Comparison of ENCODE assay signal across 8 mouse cellular contexts in genomic region chr13:12256871-12257390, GRCm38 (mm10). TPM values are rescaled to one million over a fixed set of nuclear protein-coding genes. Genes with fewer than 3 reads are reported as not detected.
DNase-seq lines count a peak whose midpoint lies in the region; ATAC-seq and TF ChIP-seq lines count a peak whose summit lies in the region.

No protein-coding gene starts in this region.

- peak overlapping the region; percentile 71 for H3K4me2 ChIP-seq in heart, postnatal 0 days (ENCODE audit: low read depth, low read length)
- H3K4me2 ChIP-seq in hindbrain, embryonic 11.5 days (replicated peaks; ENCODE audit: low read depth, low read length) = peak overlapping the region; percentile 51
- H3K4me2 ChIP-seq in midbrain, embryonic 12.5 days (replicated peaks) = peak overlapping the region; percentile 67

- TF ChIP-seq CTCF in heart, postnatal 0 days (IDR thresholded peaks at IDR 0.05; ENCODE audit: low read depth) = no peak
- TF ChIP-seq CTCF in brain, embryonic 14.5 days (IDR thresholded peaks at IDR 0.05; ENCODE audit: borderline replicate concordance, extremely low read depth, insufficient read depth, insufficient read length) = no peak

- TF ChIP-seq POLR2A in brain, embryonic 14.5 days (IDR thresholded peaks at IDR 0.05; ENCODE audit: borderline replicate concordance, extremely low read depth, insufficient read depth, insufficient read length, poor library complexity, severe bottlenecking) = no peak

- no peak for ATAC-seq in heart, postnatal 0 days (ENCODE audit: insufficient read depth, low read depth)
- ATAC-seq in hindbrain, embryonic 11.5 days (ENCODE audit: low FRiP score) = no peak
- ATAC-seq in midbrain, embryonic 12.5 days (ENCODE audit: low FRiP score, low read depth) = no peak

- no peak for TF ChIP-seq EP300 in heart, postnatal 0 days (IDR thresholded peaks at IDR 0.05; ENCODE audit: low read depth)

- H3K27ac ChIP-seq in heart, postnatal 0 days (ENCODE audit: low read depth) = peak overlapping the region; percentile 89
- no peak overlapping the region for H3K27ac ChIP-seq in hindbrain, embryonic 11.5 days (ENCODE audit: low read depth, low read length)
- no peak overlapping the region for H3K27ac ChIP-seq in midbrain, embryonic 12.5 days (replicated peaks)

- peaks cover 6% of the 10 kb centered on the region for H3K9me3 ChIP-seq in heart, postnatal 0 days (replicated peaks; ENCODE audit: control insufficient read depth, low read length)
- no peaks in the 10 kb centered on the region for H3K9me3 ChIP-seq in hindbrain, embryonic 11.5 days (ENCODE audit: control insufficient read depth, low read length)
- H3K9me3 ChIP-seq in midbrain, embryonic 12.5 days = peaks cover 5% of the 10 kb centered on the region; the same call in 1 of the 2 replicates

- WGBS in heart, postnatal 0 days = 14% methylated on average over 10 of the region's 10 CpGs
- WGBS in hindbrain, embryonic 11.5 days = 16% methylated on average over 10 of the region's 10 CpGs
- WGBS in midbrain, embryonic 12.5 days = 10% methylated on average over 10 of the region's 10 CpGs

- peak overlapping the region; percentile 83 for H3K4me3 ChIP-seq in heart, postnatal 0 days (ENCODE audit: low read depth, low read length)
- H3K4me3 ChIP-seq in hindbrain, embryonic 11.5 days (ENCODE audit: low read depth, low read length) = peak overlapping the region; percentile 68
- H3K4me3 ChIP-seq in midbrain, embryonic 12.5 days = peak overlapping the region; percentile 76

- no peak for DNase-seq in heart, postnatal 0 days (ENCODE audit: low spot score)
- no peak for DNase-seq in heart, adult 9 months (ENCODE audit: low spot score in 2 of 2)
- peak; percentile 42 for DNase-seq in brain, embryonic 14.5 days (ENCODE audit: low read depth)
- DNase-seq in hindbrain, embryonic 11.5 days (ENCODE audit: low spot score) = no peak
- DNase-seq in spleen, postnatal 14 days (ENCODE audit: low spot score in 2 of 2) = no peak
- DNase-seq in gastrocnemius, postnatal 4 days (ENCODE audit: low spot score in 2 of 2) = no peak
- DNase-seq in layer of hippocampus, postnatal 36 days = no peak

- peak overlapping the region; percentile 80 for H3K9ac ChIP-seq in heart, postnatal 0 days (replicated peaks; ENCODE audit: low read depth, low read length)
- peak overlapping the region; percentile 76 for H3K9ac ChIP-seq in hindbrain, embryonic 11.5 days (ENCODE audit: low read depth, low read length)
- peak overlapping the region; percentile 72 for H3K9ac ChIP-seq in midbrain, embryonic 12.5 days (replicated peaks)

- H3K4me1 ChIP-seq in heart, postnatal 0 days (ENCODE audit: control insufficient read depth, insufficient read depth) = peaks cover 18% of the 10 kb centered on the region
- no peaks in the 10 kb centered on the region for H3K4me1 ChIP-seq in hindbrain, embryonic 11.5 days (replicated peaks; ENCODE audit: control insufficient read depth, insufficient read depth, low read length)
- peaks cover 13% of the 10 kb centered on the region for H3K4me1 ChIP-seq in midbrain, embryonic 12.5 days

- no peaks in the 10 kb centered on the region for H3K27me3 ChIP-seq in heart, postnatal 0 days (ENCODE audit: control insufficient read depth, insufficient read depth, low read length)
- no peaks in the 10 kb centered on the region for H3K27me3 ChIP-seq in hindbrain, embryonic 11.5 days (ENCODE audit: control insufficient read depth, insufficient read depth, low read length)
- H3K27me3 ChIP-seq in midbrain, embryonic 12.5 days = no peaks in the 10 kb centered on the region

- 0 out of 2 replicates have a peak, but pooled peaks cover 7% of the 10 kb centered on the region for H3K36me3 ChIP-seq in heart, postnatal 0 days (replicated peaks; ENCODE audit: control insufficient read depth, insufficient read depth, low read length)
- H3K36me3 ChIP-seq in hindbrain, embryonic 11.5 days (ENCODE audit: control insufficient read depth, insufficient read depth, low read length) = no peaks in the 10 kb centered on the region
- H3K36me3 ChIP-seq in midbrain, embryonic 12.5 days = no peaks in the 10 kb centered on the region; the same call in 1 of the 2 replicates

RNA-seq across cellular contexts. Expression of gene Mtr, which starts 1.0 kb away (rescaled TPM):
- total RNA-seq in heart, postnatal 0 days (2014; rRNA removed; ENCODE audit: low replicate concordance) = 10.1 and 25.3 TPM in 2 replicates
- 9.1 and 9.8 TPM in 2 replicates for polyA plus RNA-seq in heart, postnatal 0 days (2015; fragmentation: Nextera tagmentation; extraction: Ambion mirVana)
- polyA plus RNA-seq in brain, embryonic 14.5 days (2012; rRNA removed) = 7.5 and 7.8 TPM in 2 replicates
- 11.4 and 11.5 TPM in 2 replicates for polyA plus RNA-seq in hindbrain, embryonic 11.5 days (2014; fragmentation: Nextera tagmentation; extraction: Ambion mirVana)
- 10.2 and 11.3 TPM in 2 replicates for polyA plus RNA-seq in midbrain, embryonic 12.5 days (2016; fragmentation: Nextera tagmentation; extraction: Ambion mirVana)
- 10 to 100 TPM; 30.9 to 38.1 TPM for total RNA-seq in gastrocnemius, postnatal 4 days (2021)
- 10 to 100 TPM; 19.5 to 19.8 TPM for total RNA-seq in layer of hippocampus, postnatal 36 days (2021)
